22 mouse cellular contexts compared by ENCODE assay signal in genomic region chr2:167576121-167576620, GRCm38 (mm10). TPM values are rescaled to one million over a fixed set of nuclear protein-coding genes. Genes with fewer than 3 reads are reported as not detected.
"Had no signal": no experiment of that assay in that cellular context is flagged by ENCODE, and none has a peak within 500 bp of the region (broad histone marks: within the 10 kb centered on the region; RNA-seq: fewer than 3 reads in every experiment).

No protein-coding gene starts in this region.

- H3K27ac ChIP-seq: heart, embryonic 10.5 days; hindbrain, embryonic 13.5 days; hindbrain, embryonic 15.5 days; hindbrain, postnatal 0 days; layer of hippocampus, adult 2 months; limb, embryonic 13.5 days; limb, embryonic 15.5 days; liver, embryonic 12.5 days; liver, embryonic 14.5 days had no signal

- H3K36me3 ChIP-seq: heart, embryonic 10.5 days; heart, embryonic 12.5 days; hindbrain, embryonic 13.5 days; hindbrain, embryonic 15.5 days; limb, embryonic 13.5 days; limb, embryonic 15.5 days; liver, embryonic 12.5 days had no signal

- H3K27me3 ChIP-seq: heart, embryonic 12.5 days; hindbrain, embryonic 15.5 days; limb, embryonic 13.5 days; limb, embryonic 15.5 days had no signal

- H3K9me3 ChIP-seq: heart, embryonic 10.5 days; heart, embryonic 12.5 days; hindbrain, embryonic 13.5 days; hindbrain, embryonic 15.5 days; limb, embryonic 13.5 days; limb, embryonic 15.5 days; liver, embryonic 12.5 days had no signal

- DNase-seq: gastrocnemius, postnatal 14 days; gastrocnemius, postnatal 36 days; heart, adult 18-20 months; heart, postnatal 10 days; heart, postnatal 36 days; kidney, adult 11 months; kidney, adult 8-10 months; kidney, postnatal 10 days; kidney, postnatal 25 days; kidney, postnatal 4 days; layer of hippocampus, postnatal 36 days had no signal

- H3K4me3 ChIP-seq: heart, embryonic 10.5 days; heart, embryonic 12.5 days; hindbrain, embryonic 13.5 days; hindbrain, embryonic 15.5 days; layer of hippocampus, adult 2 months; limb, embryonic 13.5 days; limb, embryonic 15.5 days; liver, embryonic 12.5 days had no signal

- H3K4me1 ChIP-seq: hindbrain, embryonic 13.5 days; hindbrain, embryonic 15.5 days had no signal

RNA-seq across cellular contexts. Expression of gene Snai1, which starts 38.2 kb away (rescaled TPM):
- total RNA-seq: hematopoietic stem cell, adult 5-6 weeks had no signal
